Mouse (Mus musculus) CH12.LX (cell line): ENCODE results near the gene Strn.

Experiments
- EP300 ChIP-seq: IDR thresholded peaks from 2 replicates; pipeline ENCODE4 v1.6.1; 2011; ENCODE audit warnings: low read length, improper control_type of control experiment
- JUND ChIP-seq: conservative IDR thresholded peaks from 2 replicates; pipeline ENCODE4 v1.6.1; 2011; ENCODE audit warnings: low read depth, low read length, improper control_type of control experiment
- MYC ChIP-seq: IDR thresholded peaks from 2 replicates; pipeline ENCODE4 v1.6.1; 2011; ENCODE audit warnings: low read depth, mild to moderate bottlenecking, improper control_type of control experiment, low read length
- NRF1 ChIP-seq: IDR thresholded peaks from 2 replicates; pipeline ENCODE4 v1.6.1; 2014; ENCODE audit warnings: low read depth, mild to moderate bottlenecking, inconsistent platforms, low read length, improper control_type of control experiment, moderate library complexity
- POLR2A ChIP-seq: IDR thresholded peaks from 2 replicates; pipeline ENCODE4 v1.6.1; 2011; ENCODE audit warnings: low read depth, mild to moderate bottlenecking, improper control_type of control experiment, low read length
- RCOR1 ChIP-seq: conservative IDR thresholded peaks from 2 replicates; pipeline ENCODE4 v1.6.1; 2012; ENCODE audit warnings: low read depth, mild to moderate bottlenecking, inconsistent platforms, low read length, improper control_type of control experiment

GRCm38 (mm10) chr17:78767546-78767945 lies 30.6 kb upstream of the Strn start:
- no peak for TF ChIP-seq EP300
- TF ChIP-seq POLR2A, result no peak
- TF ChIP-seq JUND, result no peak
- no peak for TF ChIP-seq MYC
- TF ChIP-seq RCOR1, result no peak
- TF ChIP-seq NRF1, result no peak
